Mouse (Mus musculus): ENCODE measurements at regions not wholly inside any gene's neighbourhood (a gene's known extent, or its start where the extent isn't known, plus 50 kb on each side); places are given as distances from the start of the nearest gene placed in this dataset.

GRCm38 (mm10) chr2:166237554-166238269 lies 82.2 kb upstream of the Sulf2 start:
- no peak overlapping the region for H3K9ac ChIP-seq (replicated peaks)
- H3K36me3 ChIP-seq, result no peaks in the 10 kb centered on the region
- H3K27ac ChIP-seq (replicated peaks), result no peak overlapping the region
- H3K4me2 ChIP-seq (replicated peaks), result no peak overlapping the region
- no peak for ATAC-seq (replicated peaks)
- no peaks in the 10 kb centered on the region for H3K27me3 ChIP-seq
- peaks cover 17% of the 10 kb centered on the region for H3K4me1 ChIP-seq
- WGBS, result 67% methylated on average over 13 of the region's 13 CpGs
- H3K9me3 ChIP-seq, result no peaks in the 10 kb centered on the region
- H3K4me3 ChIP-seq, result no peak overlapping the region

- Histone ChIP-seq H3K4me3 (no peak overlapping the region), H3K27me3 (no peaks in the 10 kb centered on the region), H3K27ac (replicated peaks) (no peak overlapping the region), H3K9ac (replicated peaks) (no peak overlapping the region), H3K4me1 (peaks cover 17% of the 10 kb centered on the region), H3K9me3 (no peaks in the 10 kb centered on the region), H3K36me3 (no peaks in the 10 kb centered on the region), H3K4me2 (replicated peaks) (no peak overlapping the region)
- 63% methylated on average over 5 of the region's 5 CpGs for WGBS
- 0 out of 2 replicates have a peak, but pooled peaks have one; percentile 46 for ATAC-seq (replicated peaks)
These were observed 80.6 kb upstream of the Sulf2 start for GRCm38 (mm10) chr2:166236102-166236501.

GRCm38 (mm10) chr2:166234579-166235212 lies 79.2 kb upstream of the Sulf2 start:
- Histone ChIP-seq H3K4me3 (no peak overlapping the region), H3K9me3 (no peaks in the 10 kb centered on the region), H3K4me2 (replicated peaks) (no peak overlapping the region), H3K27me3 (no peaks in the 10 kb centered on the region), H3K36me3 (no peaks in the 10 kb centered on the region), H3K27ac (replicated peaks) (no peak overlapping the region), H3K4me1 (peaks cover 17% of the 10 kb centered on the region), H3K9ac (replicated peaks) (no peak overlapping the region)
- ATAC-seq (replicated peaks), result no peak
- WGBS, result 81% methylated on average over 7 of the region's 7 CpGs

GRCm38 (mm10) chr2:166233246-166233645 lies 77.8 kb upstream of the Sulf2 start:
- Histone ChIP-seq H3K9me3 (no peaks in the 10 kb centered on the region), H3K4me2 (replicated peaks) (no peak overlapping the region), H3K4me3 (no peak overlapping the region), H3K4me1 (peaks cover 15% of the 10 kb centered on the region), H3K27ac (replicated peaks) (no peak overlapping the region), H3K36me3 (no peaks in the 10 kb centered on the region), H3K27me3 (no peaks in the 10 kb centered on the region), H3K9ac (replicated peaks) (no peak overlapping the region)
- 79% methylated on average over 1 of the region's 1 CpGs for WGBS
- no peak for ATAC-seq (replicated peaks)

GRCm38 (mm10) chr2:166232376-166232775 lies 76.9 kb upstream of the Sulf2 start:
- ATAC-seq (replicated peaks), result no peak
- Histone ChIP-seq H3K4me2 (replicated peaks) (no peak overlapping the region), H3K4me3 (no peak overlapping the region), H3K9ac (replicated peaks) (no peak overlapping the region), H3K27me3 (no peaks in the 10 kb centered on the region), H3K36me3 (no peaks in the 10 kb centered on the region), H3K9me3 (no peaks in the 10 kb centered on the region), H3K4me1 (peaks cover 13% of the 10 kb centered on the region; the same call in 1 of the 2 replicates), H3K27ac (replicated peaks) (no peak overlapping the region)
- 62% methylated on average over 3 of the region's 3 CpGs for WGBS

GRCm38 (mm10) chr2:166230617-166231016 lies 75.2 kb upstream of the Sulf2 start:
- no peak overlapping the region for H3K4me2 ChIP-seq (replicated peaks)
- no peaks in the 10 kb centered on the region for H3K27me3 ChIP-seq
- H3K9ac ChIP-seq (replicated peaks), result no peak overlapping the region
- 61% methylated on average over 6 of the region's 6 CpGs for WGBS
- H3K9me3 ChIP-seq, result no peaks in the 10 kb centered on the region
- no peak for ATAC-seq (replicated peaks)
- H3K36me3 ChIP-seq, result no peaks in the 10 kb centered on the region
- H3K27ac ChIP-seq (replicated peaks), result no peak overlapping the region
- H3K4me1 ChIP-seq, result 0 out of 2 replicates have a peak, but pooled peaks cover 8% of the 10 kb centered on the region
- H3K4me3 ChIP-seq, result no peak overlapping the region

GRCm38 (mm10) chr2:166228356-166228755 lies 72.9 kb upstream of the Sulf2 start:
- Histone ChIP-seq H3K4me3 (no peak overlapping the region), H3K4me1 (0 out of 2 replicates have a peak, but pooled peaks cover 6% of the 10 kb centered on the region), H3K36me3 (no peaks in the 10 kb centered on the region), H3K9ac (replicated peaks) (no peak overlapping the region), H3K27ac (replicated peaks) (no peak overlapping the region), H3K27me3 (no peaks in the 10 kb centered on the region), H3K4me2 (replicated peaks) (no peak overlapping the region), H3K9me3 (no peaks in the 10 kb centered on the region)
- no peak for ATAC-seq (replicated peaks)
- 89% methylated on average over 6 of the region's 6 CpGs for WGBS

- Histone ChIP-seq H3K9me3 (no peaks in the 10 kb centered on the region), H3K4me3 (no peak overlapping the region), H3K9ac (replicated peaks) (no peak overlapping the region), H3K27ac (replicated peaks) (no peak overlapping the region), H3K27me3 (no peaks in the 10 kb centered on the region), H3K4me1 (0 out of 2 replicates have a peak, but pooled peaks cover 6% of the 10 kb centered on the region), H3K4me2 (replicated peaks) (no peak overlapping the region), H3K36me3 (no peaks in the 10 kb centered on the region)
- ATAC-seq (replicated peaks), result no peak
- 46% methylated on average over 5 of the region's 5 CpGs for WGBS
These were observed 72.0 kb upstream of the Sulf2 start for GRCm38 (mm10) chr2:166227496-166227895.

- Histone ChIP-seq H3K4me1 (0 out of 2 replicates have a peak, but pooled peaks cover 6% of the 10 kb centered on the region), H3K9ac (replicated peaks) (no peak overlapping the region), H3K4me2 (replicated peaks) (no peak overlapping the region), H3K36me3 (no peaks in the 10 kb centered on the region), H3K9me3 (no peaks in the 10 kb centered on the region), H3K4me3 (no peak overlapping the region), H3K27me3 (no peaks in the 10 kb centered on the region), H3K27ac (replicated peaks) (no peak overlapping the region)
- WGBS, result 1% methylated on average over 3 of the region's 3 CpGs
- ATAC-seq (replicated peaks), result no peak; the same call in 1 of the 2 replicates
These were observed 71.5 kb upstream of the Sulf2 start for GRCm38 (mm10) chr2:166226929-166227328.

- no peak overlapping the region for H3K4me2 ChIP-seq (replicated peaks)
- 88% methylated on average over 2 of the region's 2 CpGs for WGBS
- H3K27ac ChIP-seq (replicated peaks), result no peak overlapping the region
- H3K4me1 ChIP-seq, result 0 out of 2 replicates have a peak, but pooled peaks cover 6% of the 10 kb centered on the region
- no peak overlapping the region for H3K9ac ChIP-seq (replicated peaks)
- H3K36me3 ChIP-seq, result no peaks in the 10 kb centered on the region
- H3K4me3 ChIP-seq, result no peak overlapping the region
- no peaks in the 10 kb centered on the region for H3K27me3 ChIP-seq
- ATAC-seq (replicated peaks), result no peak
- H3K9me3 ChIP-seq, result no peaks in the 10 kb centered on the region
These were observed 70.9 kb upstream of the Sulf2 start for GRCm38 (mm10) chr2:166226331-166226730.

- Histone ChIP-seq H3K27me3 (no peaks in the 10 kb centered on the region), H3K9ac (replicated peaks) (no peak overlapping the region), H3K4me1 (0 out of 2 replicates have a peak, but pooled peaks cover 6% of the 10 kb centered on the region), H3K9me3 (no peaks in the 10 kb centered on the region), H3K36me3 (no peaks in the 10 kb centered on the region), H3K4me2 (replicated peaks) (no peak overlapping the region), H3K4me3 (no peak overlapping the region), H3K27ac (replicated peaks) (no peak overlapping the region)
- ATAC-seq (replicated peaks), result no peak
- 91% methylated on average over 9 of the region's 9 CpGs for WGBS
These were observed 69.9 kb upstream of the Sulf2 start for GRCm38 (mm10) chr2:166225354-166225753.

GRCm38 (mm10) chr2:166218783-166219182 lies 63.3 kb upstream of the Sulf2 start:
- Histone ChIP-seq H3K9ac (replicated peaks) (no peak overlapping the region), H3K9me3 (no peaks in the 10 kb centered on the region), H3K27ac (replicated peaks) (no peak overlapping the region), H3K4me2 (replicated peaks) (no peak overlapping the region), H3K36me3 (no peaks in the 10 kb centered on the region), H3K4me3 (no peak overlapping the region), H3K27me3 (no peaks in the 10 kb centered on the region), H3K4me1 (peaks cover 16% of the 10 kb centered on the region)
- WGBS, result 71% methylated on average over 9 of the region's 9 CpGs
- ATAC-seq (replicated peaks), result no peak

Data from forebrain, embryonic 15.5 days (tissue).